Mouse (Mus musculus) neural tube, embryonic 15.5 days (tissue): Measurements from ENCODE around the gene Kbtbd6. TPM values are rescaled to one million over a fixed set of nuclear protein-coding genes. Genes with fewer than 3 reads are reported as not detected.

Experiments used
- ATAC-seq: fragments of 200-750 bp; cut with Nextera tagmentation; 2 replicates; pipeline ENCODE4 v1.8.0; 2017; ENCODE audit warnings: mild to moderate bottlenecking, moderate TSS enrichment, moderate library complexity; ENCODE audit not compliant: low FRiP score
- H3K27ac ChIP-seq: fragments of 300-500 bp; sonication (generic); replicated peaks from 2 replicates; pipeline ENCODE4 v1.5.1; 2015; ENCODE audit warnings: mild to moderate bottlenecking, inconsistent platforms
- H3K27me3 ChIP-seq: fragments of 300-500 bp; sonication (generic); replicated peaks from 2 replicates; pipeline ENCODE4 v1.6.1; 2015; ENCODE audit warnings: inconsistent platforms
- H3K36me3 ChIP-seq: fragments of 300-500 bp; sonication (generic); 2 replicates; pipeline ENCODE4 v1.6.1; 2015; ENCODE audit warnings: inconsistent platforms
- H3K4me1 ChIP-seq: fragments of 300-500 bp; sonication (generic); 2 replicates; pipeline ENCODE4 v1.6.1; 2015; ENCODE audit warnings: inconsistent platforms
- H3K4me2 ChIP-seq: fragments of 300-500 bp; sonication (generic); 2 replicates; pipeline ENCODE4 v1.6.1; 2015; ENCODE audit warnings: inconsistent platforms, mild to moderate bottlenecking, moderate library complexity
- H3K4me3 ChIP-seq: fragments of 300-500 bp; sonication (generic); replicated peaks from 2 replicates; pipeline ENCODE4 v1.5.1; 2015; ENCODE audit warnings: mild to moderate bottlenecking, inconsistent platforms
- H3K9ac ChIP-seq: fragments of 300-500 bp; sonication (generic); replicated peaks from 2 replicates; pipeline ENCODE4 v1.6.1; 2015; ENCODE audit warnings: mild to moderate bottlenecking, inconsistent platforms
- H3K9me3 ChIP-seq: fragments of 300-500 bp; sonication (generic); replicated peaks from 2 replicates; pipeline ENCODE4 v1.6.1; 2016; ENCODE audit warnings: inconsistent platforms
- WGBS: fragments of 180-500 bp; shearing (Covaris S2); methylation state at CpG from one replicate; pipeline ENCODE4 v1.1.7; 2015; ENCODE audit warnings: mixed read lengths; 5-methylcytosine and 5-hydroxymethylcytosine counted together
- polyA plus RNA-seq: library from polyadenylated mRNA; unstranded; fragments of >200 nt; fragmentation: Nextera tagmentation; extraction: Ambion mirVana; gene quantifications from 2 replicates; pipeline ENCODE4 v1.2.1, GENCODE M21; 2015

Kbtbd6 gene
- polyA plus RNA-seq, 1 experiment from 2014 or later: 1.6 TPM

GRCm38 (mm10) chr14:79482747-79483355 lies 31.2 kb downstream of the Kbtbd6 start:
- 21% methylated on average over 15 of the region's 15 CpGs for WGBS
- H3K27ac ChIP-seq: peak overlapping the region; percentile 100
- ATAC-seq: no peak

DNA sequence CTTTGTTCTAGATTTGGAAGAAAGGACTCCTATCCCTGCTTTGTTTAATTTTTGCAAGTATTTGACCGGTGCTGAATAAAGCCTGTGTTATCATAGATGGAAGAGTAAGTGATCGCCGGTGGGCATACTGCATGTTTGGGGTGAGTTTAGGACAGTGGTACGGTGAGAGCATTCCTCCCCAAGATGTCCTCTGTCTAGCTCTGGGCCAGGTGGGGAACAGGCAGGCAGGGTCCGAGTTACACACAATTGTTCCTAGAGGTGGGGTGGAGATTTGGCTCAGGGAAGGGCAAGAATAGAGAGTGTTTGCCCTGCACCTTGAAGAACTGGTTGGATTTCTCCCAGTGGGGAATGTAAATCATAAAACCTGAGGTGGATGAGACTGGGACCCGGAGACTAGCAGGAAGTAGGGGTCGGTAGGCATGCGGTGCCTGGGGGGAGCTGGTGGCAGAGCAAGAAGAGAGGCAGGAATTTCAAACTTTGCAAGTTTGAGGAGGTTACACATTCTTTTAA lies 32.0 kb downstream of the Kbtbd6 start:
- no peak for ATAC-seq
- Histone ChIP-seq H3K4me3 (no peak overlapping the region), H3K4me1 (peaks cover 44% of the 10 kb centered on the region), H3K27me3 (no peaks in the 10 kb centered on the region), H3K4me2 (peak overlapping the region; percentile 65), H3K9ac (no peak overlapping the region), H3K36me3 (no peaks in the 10 kb centered on the region), H3K9me3 (no peaks in the 10 kb centered on the region), H3K27ac (no peak overlapping the region)
- 83% methylated on average over 8 of the region's 8 CpGs for WGBS

More at GRCm38 (mm10) chr14:79482747-79483355, 31.2 kb downstream of the Kbtbd6 start:
- Histone ChIP-seq H3K4me1 (peaks cover 42% of the 10 kb centered on the region), H3K9ac (peak overlapping the region; percentile 97), H3K4me2 (peak overlapping the region; percentile 65), H3K4me3 (peak overlapping the region; percentile 98), H3K36me3 (0 out of 2 replicates have a peak, but pooled peaks cover 2% of the 10 kb centered on the region), H3K9me3 (no peaks in the 10 kb centered on the region), H3K27me3 (no peaks in the 10 kb centered on the region)

GRCm38 (mm10) chr14:79486617-79486992 lies 35.0 kb downstream of the Kbtbd6 start:
- no peaks in the 10 kb centered on the region for H3K9me3 ChIP-seq
- ATAC-seq: no peak
- H3K4me3 ChIP-seq: peak overlapping the region; percentile 47; the same call in 1 of the 2 replicates
- peaks cover 32% of the 10 kb centered on the region for H3K4me1 ChIP-seq
- H3K9ac ChIP-seq: no peak overlapping the region; the same call in 1 of the 2 replicates
- WGBS: 30% methylated on average over 8 of the region's 8 CpGs
- no peak overlapping the region for H3K27ac ChIP-seq
- H3K36me3 ChIP-seq: no peaks in the 10 kb centered on the region
- no peaks in the 10 kb centered on the region for H3K27me3 ChIP-seq
- peak overlapping the region; percentile 72 for H3K4me2 ChIP-seq

DNA sequence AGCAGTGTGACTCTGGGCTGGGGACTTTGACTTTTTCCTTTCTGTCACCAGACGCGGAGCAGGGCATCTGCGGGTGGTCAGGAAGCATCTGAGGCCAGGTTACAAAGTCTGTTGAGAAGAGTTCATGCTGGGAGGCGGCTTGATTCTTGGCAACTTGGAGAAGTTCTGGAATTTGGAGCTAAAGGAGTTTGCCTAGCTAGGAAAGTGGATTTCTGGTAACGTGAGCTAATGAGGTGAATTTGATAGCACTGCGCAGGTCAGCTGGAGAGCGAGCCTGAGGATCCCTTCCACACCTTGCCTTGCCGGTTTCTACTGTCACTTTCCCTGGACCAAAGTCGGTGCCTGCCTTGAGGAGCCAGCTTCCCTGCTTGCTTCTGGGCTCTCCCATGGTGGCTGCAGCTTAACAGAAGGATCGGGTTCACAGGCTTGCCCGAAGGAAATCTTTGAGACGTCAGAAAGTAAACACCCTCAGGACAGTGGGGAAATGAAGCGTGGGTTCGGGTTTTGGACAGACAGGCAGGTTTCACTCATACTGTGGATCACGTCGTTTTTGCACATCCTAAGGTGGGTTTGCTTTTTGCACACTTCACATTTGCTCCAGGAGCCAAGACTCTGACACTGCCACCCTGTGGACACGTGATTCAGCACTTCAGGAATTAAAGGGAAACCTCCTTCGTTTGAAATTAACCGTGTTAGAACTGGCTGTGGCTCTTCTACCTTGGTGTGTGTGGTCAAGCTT lies 35.5 kb downstream of the Kbtbd6 start:
- peak overlapping the region; percentile 72 for H3K4me2 ChIP-seq
- no peaks in the 10 kb centered on the region for H3K36me3 ChIP-seq
- peak overlapping the region; percentile 47 for H3K9ac ChIP-seq
- WGBS: 8% methylated on average over 19 of the region's 19 CpGs
- H3K27ac ChIP-seq: peak overlapping the region; percentile 70
- peaks cover 32% of the 10 kb centered on the region for H3K4me1 ChIP-seq
- H3K27me3 ChIP-seq: no peaks in the 10 kb centered on the region
- H3K9me3 ChIP-seq: no peaks in the 10 kb centered on the region
- ATAC-seq: peak; percentile 59
- peak overlapping the region; percentile 47 for H3K4me3 ChIP-seq

GRCm38 (mm10) chr14:79488531-79488930 lies 36.9 kb downstream of the Kbtbd6 start:
- H3K27ac ChIP-seq: no peak overlapping the region
- no peak for ATAC-seq

DNA sequence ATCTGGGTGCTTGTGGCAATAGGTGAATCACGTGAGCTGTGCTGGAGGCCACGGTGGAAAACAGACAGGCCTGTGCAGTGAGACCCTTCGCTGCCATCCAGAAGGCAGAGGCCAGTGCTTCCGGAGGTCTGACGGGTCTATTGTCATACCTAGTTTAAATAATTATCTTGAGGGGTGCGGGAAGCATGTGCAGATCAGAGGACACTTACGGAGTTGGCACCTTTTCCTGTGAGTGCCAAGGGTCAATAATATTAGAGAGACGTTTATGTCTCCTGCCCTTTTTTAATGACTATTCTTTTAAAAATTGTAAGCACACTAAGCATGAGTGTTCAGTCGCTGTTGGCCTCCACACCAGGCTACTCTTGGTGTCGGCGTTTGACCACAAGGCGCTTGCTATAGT lies 37.5 kb downstream of the Kbtbd6 start:
- ATAC-seq: no peak
- Histone ChIP-seq H3K4me1 (peaks cover 16% of the 10 kb centered on the region), H3K9ac (no peak overlapping the region), H3K4me2 (no peak overlapping the region), H3K4me3 (no peak overlapping the region), H3K27ac (no peak overlapping the region), H3K9me3 (no peaks in the 10 kb centered on the region), H3K36me3 (no peaks in the 10 kb centered on the region), H3K27me3 (no peaks in the 10 kb centered on the region)
- WGBS: 80% methylated on average over 12 of the region's 12 CpGs

More at GRCm38 (mm10) chr14:79488531-79488930, 36.9 kb downstream of the Kbtbd6 start:
- Histone ChIP-seq H3K27me3 (no peaks in the 10 kb centered on the region), H3K9ac (no peak overlapping the region), H3K36me3 (no peaks in the 10 kb centered on the region), H3K9me3 (no peaks in the 10 kb centered on the region), H3K4me3 (no peak overlapping the region), H3K4me1 (peaks cover 20% of the 10 kb centered on the region), H3K4me2 (no peak overlapping the region)
- WGBS: 28% methylated on average over 9 of the region's 9 CpGs

GRCm38 (mm10) chr14:79490246-79490645 lies 38.6 kb downstream of the Kbtbd6 start:
- Histone ChIP-seq H3K36me3 (no peaks in the 10 kb centered on the region), H3K4me2 (no peak overlapping the region), H3K27ac (no peak overlapping the region), H3K27me3 (no peaks in the 10 kb centered on the region), H3K4me3 (no peak overlapping the region), H3K4me1 (peaks cover 16% of the 10 kb centered on the region), H3K9me3 (no peaks in the 10 kb centered on the region), H3K9ac (no peak overlapping the region)
- no peak for ATAC-seq
- WGBS: 79% methylated on average over 3 of the region's 3 CpGs

DNA sequence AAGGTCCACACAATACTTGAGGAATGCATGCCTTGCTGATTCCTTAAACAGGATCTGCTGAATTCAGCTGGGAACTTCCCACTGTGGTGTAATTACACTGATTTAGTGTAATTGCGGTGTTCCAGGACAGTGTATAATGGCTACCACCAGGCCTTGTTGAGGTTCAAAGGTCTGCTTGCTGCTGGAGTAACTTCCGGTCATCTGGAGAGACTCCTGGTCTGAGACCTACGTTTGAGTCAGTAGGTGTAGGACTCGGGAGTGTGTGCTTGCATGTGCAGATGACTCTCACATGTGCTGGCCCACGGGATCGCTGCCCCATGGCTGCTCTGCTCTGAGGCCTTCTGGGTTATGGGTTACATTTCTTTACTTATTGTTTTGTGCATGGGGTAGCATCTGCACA lies 42.7 kb downstream of the Kbtbd6 start:
- H3K27me3 ChIP-seq: no peaks in the 10 kb centered on the region
- H3K9me3 ChIP-seq: no peaks in the 10 kb centered on the region
- H3K9ac ChIP-seq: no peak overlapping the region
- H3K4me3 ChIP-seq: no peak overlapping the region
- WGBS: 85% methylated on average over 6 of the region's 6 CpGs
- H3K4me1 ChIP-seq: no peaks in the 10 kb centered on the region
- H3K27ac ChIP-seq: no peak overlapping the region
- ATAC-seq: no peak
- no peaks in the 10 kb centered on the region for H3K36me3 ChIP-seq
- H3K4me2 ChIP-seq: no peak overlapping the region

- no peak for ATAC-seq
- H3K4me1 ChIP-seq: no peaks in the 10 kb centered on the region
- no peak overlapping the region for H3K9ac ChIP-seq
- H3K27ac ChIP-seq: no peak overlapping the region
- WGBS: 90% methylated on average over 9 of the region's 9 CpGs
- no peak overlapping the region for H3K4me3 ChIP-seq
- H3K4me2 ChIP-seq: no peak overlapping the region
- H3K9me3 ChIP-seq: no peaks in the 10 kb centered on the region
- no peaks in the 10 kb centered on the region for H3K27me3 ChIP-seq
- H3K36me3 ChIP-seq: no peaks in the 10 kb centered on the region
Observed at GRCm38 (mm10) chr14:79499326-79499725, 47.7 kb downstream of the Kbtbd6 start.

DNA sequence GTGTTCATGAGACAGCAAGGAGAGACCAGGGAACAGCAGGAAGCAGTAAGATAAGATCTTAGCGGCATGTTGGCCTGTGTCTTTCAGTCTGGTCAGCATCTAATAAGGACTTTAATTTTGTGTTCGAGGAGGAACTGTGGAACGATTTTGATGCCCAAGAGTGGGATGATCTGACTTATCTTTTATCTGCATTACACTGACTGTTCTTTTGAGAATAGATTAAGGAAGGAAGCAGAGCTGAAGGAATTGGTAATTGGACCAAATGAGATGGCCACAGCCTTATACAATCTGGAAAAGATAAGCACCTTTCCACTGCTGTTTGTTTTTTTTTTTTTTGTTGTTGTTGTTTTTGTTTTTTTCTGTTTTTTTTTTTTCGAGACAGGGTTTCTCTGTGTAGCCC lies 49.1 kb downstream of the Kbtbd6 start:
- 89% methylated on average over 4 of the region's 4 CpGs for WGBS
- no peak overlapping the region for H3K27ac ChIP-seq
- H3K36me3 ChIP-seq: no peaks in the 10 kb centered on the region
- H3K4me1 ChIP-seq: no peaks in the 10 kb centered on the region
- no peaks in the 10 kb centered on the region for H3K27me3 ChIP-seq
- no peaks in the 10 kb centered on the region for H3K9me3 ChIP-seq
- H3K9ac ChIP-seq: no peak overlapping the region
- no peak for ATAC-seq
- H3K4me3 ChIP-seq: no peak overlapping the region
- H3K4me2 ChIP-seq: no peak overlapping the region

DNA sequence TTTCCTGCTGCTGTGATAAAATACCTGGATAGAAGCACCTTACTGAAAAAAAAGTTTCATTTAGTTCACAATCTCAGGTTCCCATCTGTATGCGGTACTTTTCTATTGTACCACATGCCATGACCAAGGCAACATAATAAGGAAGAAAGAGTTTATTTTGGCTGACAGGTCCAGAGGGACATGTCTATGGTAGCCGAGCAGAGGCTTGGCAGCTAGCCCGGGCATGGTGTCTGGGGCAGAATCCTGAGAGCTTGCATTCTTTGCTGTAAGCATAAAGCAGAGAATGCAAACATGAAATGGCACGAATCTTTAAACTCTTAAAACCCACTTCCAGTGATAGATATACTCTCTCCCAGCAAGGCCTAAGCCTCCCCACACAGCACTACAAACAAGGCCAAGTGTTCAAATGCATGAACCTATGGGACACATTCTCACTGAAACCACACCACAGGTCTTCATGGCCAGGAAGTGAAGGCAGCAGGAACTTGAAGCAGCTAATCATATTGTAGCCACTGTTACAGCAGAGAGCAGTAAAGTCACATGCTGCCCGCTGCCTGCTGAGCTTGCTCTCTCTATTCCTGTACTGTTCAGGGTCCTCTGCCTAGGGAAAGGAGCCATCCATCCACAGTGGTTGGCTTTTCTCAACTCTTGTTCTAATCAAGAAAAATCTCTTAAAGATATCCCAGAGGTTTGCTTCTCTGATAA lies 51.9 kb downstream of the Kbtbd6 start:
- no peak for ATAC-seq
- WGBS: 64% methylated on average over 5 of the region's 5 CpGs
- H3K9me3 ChIP-seq: no peaks in the 10 kb centered on the region
- H3K36me3 ChIP-seq: no peaks in the 10 kb centered on the region
- H3K4me2 ChIP-seq: no peak overlapping the region
- H3K27ac ChIP-seq: peak overlapping the region; percentile 51; the same call in 1 of the 2 replicates
- H3K4me3 ChIP-seq: no peak overlapping the region
- H3K4me1 ChIP-seq: no peaks in the 10 kb centered on the region
- no peak overlapping the region for H3K9ac ChIP-seq
- H3K27me3 ChIP-seq: no peaks in the 10 kb centered on the region
